Mouse (Mus musculus): ENCODE data around the gene Tmtc4.

- TF ChIP-seq CTCF (conservative IDR thresholded peaks at IDR 0.05 in 1 of 2, IDR thresholded peaks at IDR 0.05 in 1 of 2; ENCODE audit: low read depth in 2 of 2, low read length in 2 of 2): no peak
- TF ChIP-seq ZMIZ1 (IDR thresholded peaks at IDR 0.05; ENCODE audit: low read depth, low read length): no peak
- no peak for TF ChIP-seq JUND (conservative IDR thresholded peaks at IDR 0.05; ENCODE audit: low read depth, low read length)
- no peak for TF ChIP-seq CHD2 (IDR thresholded peaks at IDR 0.05; ENCODE audit: low read length)
- no peak for TF ChIP-seq ELF1 (IDR thresholded peaks at IDR 0.05; ENCODE audit: low read depth, low read length)
- TF ChIP-seq EP300 (IDR thresholded peaks at IDR 0.05; ENCODE audit: low read length): no peak
Measured at GRCm38 (mm10) chr14:122942757-122943474, 40.9 kb downstream of the Tmtc4 start.

All from CH12.LX (cell line).